ENCODE assay signal across 7 mouse cellular contexts in genomic region chr10:20966090-20966489, GRCm38 (mm10). TPM values are rescaled to one million over a fixed set of nuclear protein-coding genes. Genes with fewer than 3 reads are reported as not detected.
DNase-seq lines count a peak whose midpoint lies in the region; ATAC-seq lines count a peak whose summit lies in the region.

No protein-coding gene starts in this region.

- DNase-seq in T-cell, adult 2 months (ENCODE audit: low spot score): peak; percentile 74
- DNase-seq in cerebellum, adult 9-10 months: peak; percentile 58
- peak; percentile 61 for DNase-seq in hindlimb bud, embryonic 11.5 days (ENCODE audit: extremely low spot score, low read depth, low spot score)
- DNase-seq in left cerebral cortex, adult 11 months (ENCODE audit: low spot score): peak; percentile 51
- DNase-seq in right cerebral cortex, postnatal 25 days: peak; percentile 61

- peak; percentile 98 for ATAC-seq in frontal cortex, adult (ENCODE audit: low TSS enrichment)
- ATAC-seq in megakaryocyte-erythroid progenitor cell, adult 5-6 weeks (replicated peaks; ENCODE audit: low FRiP score, low TSS enrichment, poor library complexity, severe bottlenecking): peak; percentile 92

RNA-seq across cellular contexts. Expression of gene Ahi1, which starts 13.7 kb away (rescaled TPM):
- total RNA-seq in megakaryocyte-erythroid progenitor cell, adult 5-6 weeks (2014; fragmentation: Nextera tagmentation): 5.1 and 7.5 TPM in 2 replicates
- total RNA-seq in megakaryocyte-erythroid progenitor cell, adult 5-6 weeks (2017): 6.3 and 7.0 TPM in 2 replicates

Comparison
In these comparisons a context has a peak if more than half of its experiments do, and no peak if none do; other contexts are left out.
1. Peak in every context shown above with its lines: DNase-seq and ATAC-seq.